Mouse (Mus musculus) megakaryocyte, embryonic 14.5 days (primary cell): ENCODE results near the gene Specc1. TPM values are rescaled to one million over a fixed set of nuclear protein-coding genes. Genes with fewer than 3 reads are reported as not detected.

ENCODE experiments used
- H3K27me3 ChIP-seq: replicated peaks from 2 replicates; pipeline ENCODE3; 2012; ENCODE audit warnings: inconsistent platforms
- H3K36me3 ChIP-seq: replicated peaks from 2 replicates; pipeline ENCODE3; 2012; ENCODE audit warnings: low read length, inconsistent platforms, mixed read lengths
- H3K4me1 ChIP-seq: 2 replicates; pipeline ENCODE4 v1.6.1; 2012; ENCODE audit warnings: inconsistent platforms
- H3K4me3 ChIP-seq: replicated peaks from 2 replicates; pipeline ENCODE3; 2012; ENCODE audit warnings: moderate library complexity, mild to moderate bottlenecking, inconsistent platforms
- H3K9me3 ChIP-seq: 2 replicates; pipeline ENCODE4 v1.6.1; 2012; ENCODE audit warnings: inconsistent platforms
- FLI1 ChIP-seq: IDR thresholded peaks from 2 replicates; pipeline ENCODE4 v1.6.1; 2012; ENCODE audit warnings: low read length, inconsistent platforms, mixed read lengths
- GATA1 ChIP-seq: IDR thresholded peaks from 3 replicates; pipeline ENCODE4 v1.6.1; 2012; ENCODE audit warnings: mixed read lengths, low read length, inconsistent platforms, borderline replicate concordance
- polyA plus RNA-seq: library from polyadenylated mRNA; stranded (reverse); fragments of >175 nt; gene quantifications from 2 replicates; pipeline ENCODE4 v1.2.3, GENCODE M21; 2012; ENCODE audit warnings: low replicate concordance; ENCODE audit not compliant: insufficient read depth

The Specc1 gene
- polyA plus RNA-seq, 1 experiment, result 7.1 TPM

- no peak for TF ChIP-seq FLI1
- TF ChIP-seq GATA1, result no peak
- Histone ChIP-seq H3K9me3 (no peaks in the 10 kb centered on the region), H3K4me1 (peaks cover 86% of the 10 kb centered on the region)
Measured at GRCm38 (mm10) chr11:62220756-62221510, 264.4 kb downstream of the Specc1 start.

GRCm38 (mm10) chr11:62223416-62223815 lies 266.9 kb downstream of the Specc1 start:
- TF ChIP-seq FLI1 (no peak), GATA1 (no peak)
- Histone ChIP-seq H3K36me3 (peaks cover 72% of the 10 kb centered on the region), H3K4me3 (peak overlapping the region; percentile 84), H3K4me1 (peaks cover 100% of the 10 kb centered on the region), H3K27me3 (no peaks in the 10 kb centered on the region), H3K9me3 (no peaks in the 10 kb centered on the region)

More at GRCm38 (mm10) chr11:62220756-62221510, 264.4 kb downstream of the Specc1 start:
- peak overlapping the region; percentile 5 for H3K4me3 ChIP-seq
- peaks cover 61% of the 10 kb centered on the region for H3K36me3 ChIP-seq
- H3K27me3 ChIP-seq, result no peaks in the 10 kb centered on the region

GRCm38 (mm10) chr11:62223962-62224361 lies 267.4 kb downstream of the Specc1 start:
- no peaks in the 10 kb centered on the region for H3K9me3 ChIP-seq
- H3K4me1 ChIP-seq, result peaks cover 98% of the 10 kb centered on the region
- TF ChIP-seq GATA1 (no peak), FLI1 (no peak)
- H3K4me3 ChIP-seq, result peak overlapping the region; percentile 20
- H3K27me3 ChIP-seq, result no peaks in the 10 kb centered on the region
- H3K36me3 ChIP-seq, result peaks cover 72% of the 10 kb centered on the region

- no peak for TF ChIP-seq GATA1
- TF ChIP-seq FLI1, result no peak
- peaks cover 98% of the 10 kb centered on the region for H3K4me1 ChIP-seq
- peak overlapping the region; percentile 65 for H3K4me3 ChIP-seq
- H3K36me3 ChIP-seq, result peaks cover 71% of the 10 kb centered on the region
- no peaks in the 10 kb centered on the region for H3K9me3 ChIP-seq
- H3K27me3 ChIP-seq, result no peaks in the 10 kb centered on the region
Measured at GRCm38 (mm10) chr11:62224797-62225196, 268.2 kb downstream of the Specc1 start.

- H3K36me3 ChIP-seq, result peaks cover 47% of the 10 kb centered on the region
- TF ChIP-seq FLI1 (no peak), GATA1 (no peak)
- peaks cover 75% of the 10 kb centered on the region for H3K4me1 ChIP-seq
- H3K4me3 ChIP-seq, result no peak overlapping the region
- peaks cover 2% of the 10 kb centered on the region for H3K27me3 ChIP-seq
- peaks cover 5% of the 10 kb centered on the region for H3K9me3 ChIP-seq
Measured at GRCm38 (mm10) chr11:62240631-62241261, 284.2 kb downstream of the Specc1 start.

GRCm38 (mm10) chr11:62243871-62244270 lies 287.3 kb downstream of the Specc1 start:
- Histone ChIP-seq H3K36me3 (peaks cover 39% of the 10 kb centered on the region), H3K9me3 (peaks cover 13% of the 10 kb centered on the region), H3K27me3 (peaks cover 2% of the 10 kb centered on the region), H3K4me1 (peaks cover 56% of the 10 kb centered on the region), H3K4me3 (no peak overlapping the region)
- TF ChIP-seq GATA1 (no peak), FLI1 (no peak)

- TF ChIP-seq GATA1 (no peak), FLI1 (no peak)
- Histone ChIP-seq H3K27me3 (peaks cover 2% of the 10 kb centered on the region), H3K9me3 (peaks cover 13% of the 10 kb centered on the region), H3K4me3 (no peak overlapping the region), H3K4me1 (peaks cover 56% of the 10 kb centered on the region), H3K36me3 (peaks cover 35% of the 10 kb centered on the region)
Measured at GRCm38 (mm10) chr11:62244471-62244870, 287.9 kb downstream of the Specc1 start.

GRCm38 (mm10) chr11:62247759-62248400 lies 291.3 kb downstream of the Specc1 start:
- Histone ChIP-seq H3K36me3 (peaks cover 35% of the 10 kb centered on the region), H3K4me1 (peaks cover 68% of the 10 kb centered on the region), H3K9me3 (peaks cover 13% of the 10 kb centered on the region), H3K27me3 (no peaks in the 10 kb centered on the region), H3K4me3 (peak overlapping the region; percentile 99)
- TF ChIP-seq FLI1 (no peak), GATA1 (no peak)

GRCm38 (mm10) chr11:62248401-62249244 lies 292.1 kb downstream of the Specc1 start, which contains the start of gene Adora2b:
TSS of gene Adora2b (plus strand) at chr11:62248984.
- TF ChIP-seq FLI1, result no peak
- H3K4me1 ChIP-seq, result peaks cover 74% of the 10 kb centered on the region
- H3K9me3 ChIP-seq, result peaks cover 13% of the 10 kb centered on the region
- peaks cover 42% of the 10 kb centered on the region for H3K36me3 ChIP-seq
- H3K4me3 ChIP-seq, result peak within 1 kb of the TSS; percentile 99
- no peaks in the 10 kb centered on the region for H3K27me3 ChIP-seq
